Mouse (Mus musculus): ENCODE data around the gene Fam209. TPM values are rescaled to one million over a fixed set of nuclear protein-coding genes. Genes with fewer than 3 reads are reported as not detected.

The Fam209 gene
- total RNA-seq, 1 experiment: 0.54 TPM

- Histone ChIP-seq H3K4me3 (ENCODE audit: insufficient read depth in 1 of 2, low read depth in 1 of 2, low read length in 2 of 2, poor library complexity in 1 of 2, severe bottlenecking in 1 of 2) (peak within 1 kb of the TSS; percentile 97 to 99), H3K9ac (ENCODE audit: insufficient read depth, low read depth, low read length, poor library complexity, severe bottlenecking) (peak within 1 kb of the TSS; percentile 95), H3K4me1 (ENCODE audit: control insufficient read depth in 2 of 2, insufficient read depth in 2 of 2, low read length in 2 of 2, poor library complexity in 1 of 2) (peaks cover 0 to 8% of the 10 kb centered on the region in 2 experiments; a peak in 1 of 4 replicates), H3K36me3 (ENCODE audit: control insufficient read depth, insufficient read depth, low read length, poor library complexity, severe bottlenecking) (no peaks in the 10 kb centered on the region), H3K9me3 (ENCODE audit: control insufficient read depth, insufficient read depth, low read depth, low read length) (no peaks in the 10 kb centered on the region), H3K27ac (ENCODE audit: insufficient read depth, low read depth, low read length, poor library complexity, severe bottlenecking) (peak within 1 kb of the TSS; percentile 36; the same call in 1 of the 2 replicates)
- DNase-seq (ENCODE audit: low read depth, low spot score): peak; percentile 99
- in situ Hi-C loops (cut with MboI; ENCODE audit: low sequenced_read_pairs in 2 of 2, unreplicated experiment in 2 of 2): loop anchor here in 1 of 2 experiments (25.0 kb wide), 1 partner anchor 203 kb away; the partner anchor contains the start of gene Mc3r
- 0 out of 2 replicates have a peak, but pooled peaks have one; percentile 31 for TF ChIP-seq MAFK (IDR thresholded peaks at IDR 0.05; ENCODE audit: insufficient read depth, low read depth, low read length)
- peak; percentile 28; the same call in 1 of the 2 replicates for TF ChIP-seq ZNF384 (IDR thresholded peaks at IDR 0.05; ENCODE audit: low read depth, low read length)
- peak; percentile 83 for TF ChIP-seq CHD2 (IDR thresholded peaks at IDR 0.05; ENCODE audit: low read depth, low read length)
- TF ChIP-seq ZC3H11A (IDR thresholded peaks at IDR 0.05; ENCODE audit: borderline replicate concordance, low read depth, low read length): 0 out of 2 replicates have a peak, but pooled peaks have one; percentile 19
- peak; percentile 85 for TF ChIP-seq HCFC1 (IDR thresholded peaks at IDR 0.05; ENCODE audit: borderline replicate concordance, insufficient read depth, low read length)
Observed at GRCm38 (mm10) chr2:172439843-172440639, 32.3 kb upstream of the Fam209 start, which contains the start of gene Rtf2. Gene Rtf2, plus strand, starts transcription at chr2:172440556.

GRCm38 (mm10) chr2:172440640-172441005, 31.7 kb upstream of the Fam209 start:
- H3K27ac ChIP-seq (ENCODE audit: insufficient read depth, low read depth, low read length, poor library complexity, severe bottlenecking): no peak overlapping the region
- in situ Hi-C loops (cut with MboI; ENCODE audit: low sequenced_read_pairs in 2 of 2, unreplicated experiment in 2 of 2): loop anchor here in 1 of 2 experiments (25.0 kb wide), 1 partner anchor 203 kb away; the partner anchor contains the start of gene Mc3r
- peaks cover 0 to 8% of the 10 kb centered on the region in 2 experiments; a peak in 1 of 4 replicates for H3K4me1 ChIP-seq (ENCODE audit: control insufficient read depth in 2 of 2, insufficient read depth in 2 of 2, low read length in 2 of 2, poor library complexity in 1 of 2)
- TF ChIP-seq HCFC1 (IDR thresholded peaks at IDR 0.05; ENCODE audit: borderline replicate concordance, insufficient read depth, low read length): no peak
- no peak for TF ChIP-seq ZNF384 (IDR thresholded peaks at IDR 0.05; ENCODE audit: low read depth, low read length)
- no peak for TF ChIP-seq ZC3H11A (IDR thresholded peaks at IDR 0.05; ENCODE audit: borderline replicate concordance, low read depth, low read length)
- TF ChIP-seq MAFK (IDR thresholded peaks at IDR 0.05; ENCODE audit: insufficient read depth, low read depth, low read length): no peak
- no peak for TF ChIP-seq CHD2 (IDR thresholded peaks at IDR 0.05; ENCODE audit: low read depth, low read length)
- peak overlapping the region; percentile 95 for H3K9ac ChIP-seq (ENCODE audit: insufficient read depth, low read depth, low read length, poor library complexity, severe bottlenecking)
- DNase-seq (ENCODE audit: low read depth, low spot score): no peak
- H3K36me3 ChIP-seq (ENCODE audit: control insufficient read depth, insufficient read depth, low read length, poor library complexity, severe bottlenecking): no peaks in the 10 kb centered on the region; the same call in 1 of the 2 replicates
- no peaks in the 10 kb centered on the region for H3K9me3 ChIP-seq (ENCODE audit: control insufficient read depth, insufficient read depth, low read depth, low read length)
- H3K4me3 ChIP-seq (ENCODE audit: insufficient read depth in 1 of 2, low read depth in 1 of 2, low read length in 2 of 2, poor library complexity in 1 of 2, severe bottlenecking in 1 of 2): peak overlapping the region; percentile 97 to 99

GRCm38 (mm10) chr2:172441176-172441575, 31.1 kb upstream of the Fam209 start:
- DNase-seq (ENCODE audit: low read depth, low spot score): no peak
- peak overlapping the region; percentile 97 to 99 for H3K4me3 ChIP-seq (ENCODE audit: insufficient read depth in 1 of 2, low read depth in 1 of 2, low read length in 2 of 2, poor library complexity in 1 of 2, severe bottlenecking in 1 of 2)
- TF ChIP-seq ZNF384 (IDR thresholded peaks at IDR 0.05; ENCODE audit: low read depth, low read length) (no peak), HCFC1 (IDR thresholded peaks at IDR 0.05; ENCODE audit: borderline replicate concordance, insufficient read depth, low read length) (no peak)
- in situ Hi-C loops (cut with MboI; ENCODE audit: low sequenced_read_pairs in 2 of 2, unreplicated experiment in 2 of 2): loop anchor here in 1 of 2 experiments (25.0 kb wide), 1 partner anchor 204 kb away; the partner anchor contains the start of gene Mc3r
- no peaks in the 10 kb centered on the region for H3K9me3 ChIP-seq (ENCODE audit: control insufficient read depth, insufficient read depth, low read depth, low read length)
- peak overlapping the region; percentile 95; the same call in 1 of the 2 replicates for H3K9ac ChIP-seq (ENCODE audit: insufficient read depth, low read depth, low read length, poor library complexity, severe bottlenecking)
- H3K4me1 ChIP-seq (ENCODE audit: control insufficient read depth in 2 of 2, insufficient read depth in 2 of 2, low read length in 2 of 2, poor library complexity in 1 of 2): peaks cover 0 to 8% of the 10 kb centered on the region in 2 experiments; a peak in 1 of 4 replicates
- peaks cover 4% of the 10 kb centered on the region; the same call in 1 of the 2 replicates for H3K36me3 ChIP-seq (ENCODE audit: control insufficient read depth, insufficient read depth, low read length, poor library complexity, severe bottlenecking)
- no peak overlapping the region for H3K27ac ChIP-seq (ENCODE audit: insufficient read depth, low read depth, low read length, poor library complexity, severe bottlenecking)

- Histone ChIP-seq H3K4me1 (ENCODE audit: control insufficient read depth in 2 of 2, insufficient read depth in 2 of 2, low read length in 2 of 2, poor library complexity in 1 of 2) (peaks cover 0 to 2% of the 10 kb centered on the region in 2 experiments; a peak in 1 of 4 replicates), H3K27ac (ENCODE audit: insufficient read depth, low read depth, low read length, poor library complexity, severe bottlenecking) (no peak overlapping the region), H3K4me3 (ENCODE audit: insufficient read depth in 1 of 2, low read depth in 1 of 2, low read length in 2 of 2, poor library complexity in 1 of 2, severe bottlenecking in 1 of 2) (no peak overlapping the region), H3K36me3 (ENCODE audit: control insufficient read depth, insufficient read depth, low read length, poor library complexity, severe bottlenecking) (peaks cover 37% of the 10 kb centered on the region), H3K9ac (ENCODE audit: insufficient read depth, low read depth, low read length, poor library complexity, severe bottlenecking) (no peak overlapping the region), H3K9me3 (ENCODE audit: control insufficient read depth, insufficient read depth, low read depth, low read length) (no peaks in the 10 kb centered on the region)
- in situ Hi-C loops (cut with MboI; ENCODE audit: low sequenced_read_pairs in 2 of 2, unreplicated experiment in 2 of 2): loop anchor here in 1 of 2 experiments (25.0 kb wide), 1 partner anchor 208 kb away; the partner anchor contains the start of gene Mc3r
- TF ChIP-seq CHD2 (IDR thresholded peaks at IDR 0.05; ENCODE audit: low read depth, low read length) (no peak), ZC3H11A (IDR thresholded peaks at IDR 0.05; ENCODE audit: borderline replicate concordance, low read depth, low read length) (no peak), ZNF384 (IDR thresholded peaks at IDR 0.05; ENCODE audit: low read depth, low read length) (no peak), MAFK (IDR thresholded peaks at IDR 0.05; ENCODE audit: insufficient read depth, low read depth, low read length) (no peak), HCFC1 (IDR thresholded peaks at IDR 0.05; ENCODE audit: borderline replicate concordance, insufficient read depth, low read length) (no peak)
- no peak for DNase-seq (ENCODE audit: low read depth, low spot score)
Observed at GRCm38 (mm10) chr2:172445617-172446016, 26.7 kb upstream of the Fam209 start.
